Mouse (Mus musculus): ENCODE measurements around the gene Spdye4b.

Gene Spdye4b

DNA sequence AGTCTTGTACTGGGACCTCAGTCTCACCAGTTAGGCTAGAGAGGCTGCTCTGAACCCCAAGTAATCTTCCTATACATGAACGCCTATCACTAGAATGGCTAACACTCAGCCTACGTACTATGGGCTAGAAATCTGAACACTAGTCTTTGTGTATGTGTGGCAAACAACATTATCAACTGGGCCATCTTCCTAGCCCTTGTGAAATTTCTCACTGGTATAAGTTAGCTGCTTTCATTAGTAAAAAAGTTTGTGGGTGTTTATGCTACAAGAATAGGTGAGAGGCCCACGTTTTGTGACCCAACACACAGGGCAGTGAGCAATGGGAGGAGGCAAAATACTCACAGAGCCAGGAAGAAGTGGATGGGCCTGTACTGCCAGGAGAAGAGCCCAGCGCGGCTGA is 40.2 kb downstream of the Spdye4b start:
- no peak for DNase-seq (ENCODE audit: low spot score)

DNA sequence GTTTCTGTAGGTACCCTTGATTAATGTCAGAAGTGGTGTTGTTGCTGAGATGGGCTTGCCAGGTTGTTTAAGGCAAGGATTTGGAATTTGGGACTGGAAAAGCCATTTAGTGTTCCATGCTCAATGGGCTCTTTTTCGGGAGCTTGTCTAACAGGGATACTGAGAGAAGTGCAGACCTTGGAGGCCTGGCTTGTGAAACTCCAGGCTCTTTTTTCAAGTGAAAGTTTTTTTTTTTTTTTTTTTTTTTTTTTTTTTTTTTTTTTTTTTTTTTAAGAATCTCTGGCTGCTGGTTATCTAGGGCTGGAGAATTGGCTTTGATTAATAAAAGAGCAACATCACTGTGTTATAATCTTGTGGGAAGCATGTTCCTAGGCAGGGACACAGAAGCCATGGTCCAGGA is 41.5 kb downstream of the Spdye4b start:
- DNase-seq (ENCODE audit: low spot score), result no peak

DNA sequence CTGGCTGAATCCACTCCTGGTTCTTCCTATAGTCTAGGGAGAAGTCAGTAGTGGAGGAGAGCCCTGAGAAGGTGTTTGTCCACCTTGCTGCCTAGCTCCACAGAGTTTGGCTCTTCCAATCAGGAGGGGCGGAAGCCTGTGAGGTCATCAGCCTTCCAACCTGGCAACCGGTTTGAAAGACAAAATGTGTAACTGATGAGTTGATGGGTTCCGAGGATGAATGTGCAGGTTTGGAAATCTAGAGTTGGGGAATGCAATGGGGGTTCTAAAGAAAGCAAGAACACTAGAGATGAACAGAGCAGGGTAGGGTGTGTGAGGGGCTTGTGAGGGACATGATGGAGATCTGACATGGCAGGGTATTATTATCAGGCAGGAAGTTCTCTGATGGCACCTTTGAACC is 46.0 kb downstream of the Spdye4b start, which contains the start of gene Spdye4a:
Gene Spdye4a, minus strand, starts transcription at position 101 of the 400 bp plus-strand sequence.
- no peak for DNase-seq (ENCODE audit: low spot score)

DNA sequence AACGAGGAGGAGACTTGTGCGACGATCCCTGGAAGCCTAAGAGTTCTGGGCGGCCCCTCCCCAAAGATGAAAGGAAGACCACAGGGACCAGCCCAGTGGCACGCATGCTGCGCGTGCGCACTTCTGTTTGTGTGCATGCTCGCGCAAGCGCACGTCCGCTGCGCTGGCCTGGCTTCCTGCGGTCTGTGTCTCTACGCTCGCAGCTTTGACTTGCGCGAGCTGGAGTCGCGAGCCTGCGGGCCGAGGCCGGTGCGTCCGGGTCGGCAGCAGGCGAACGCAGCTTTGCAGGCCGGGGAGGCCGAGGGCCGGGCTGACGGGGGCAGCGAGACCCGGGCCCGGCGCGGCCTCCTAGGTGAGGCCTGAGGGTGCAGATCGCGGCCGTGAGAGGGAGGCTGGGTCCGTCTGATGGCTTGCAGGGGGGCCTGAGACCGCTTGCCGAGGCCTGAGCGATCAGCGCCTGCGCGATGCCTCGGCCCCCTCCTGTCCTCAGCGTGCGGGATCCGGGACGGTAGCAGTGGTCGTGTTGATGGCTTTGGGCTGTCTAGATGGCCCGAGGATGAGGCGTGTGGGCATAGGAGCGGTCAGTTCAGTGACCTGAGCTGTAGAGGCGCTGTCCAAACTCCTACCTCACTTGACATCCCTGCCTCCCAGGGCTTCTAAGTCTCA is 54.3 kb downstream of the Spdye4b start, which contains the start of gene Zfp12:
Gene Zfp12, plus strand, starts transcription at position 136 of the 666 bp plus-strand sequence.
- DNase-seq (ENCODE audit: low spot score), result peak; percentile 86

DNA sequence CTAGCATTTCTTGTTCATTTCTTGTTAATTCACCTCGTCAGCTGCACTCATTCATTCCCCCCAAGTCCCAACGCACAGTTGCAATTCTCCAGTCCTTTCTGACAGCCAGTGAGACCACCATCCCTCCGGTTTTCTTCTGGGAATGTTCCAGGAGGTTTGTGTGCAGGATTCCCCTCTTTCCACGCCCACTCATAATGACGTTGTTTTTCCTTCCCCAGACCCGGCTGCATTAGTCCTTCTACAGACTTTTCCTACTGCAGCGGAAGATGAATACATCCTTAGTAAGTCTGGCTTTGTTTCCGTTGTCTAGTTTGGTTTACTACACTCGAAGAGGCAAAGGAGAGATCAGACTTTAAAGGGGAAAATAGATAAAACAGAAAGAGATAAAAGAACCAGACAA is 55.2 kb downstream of the Spdye4b start:
- DNase-seq (ENCODE audit: low spot score), result no peak

DNA sequence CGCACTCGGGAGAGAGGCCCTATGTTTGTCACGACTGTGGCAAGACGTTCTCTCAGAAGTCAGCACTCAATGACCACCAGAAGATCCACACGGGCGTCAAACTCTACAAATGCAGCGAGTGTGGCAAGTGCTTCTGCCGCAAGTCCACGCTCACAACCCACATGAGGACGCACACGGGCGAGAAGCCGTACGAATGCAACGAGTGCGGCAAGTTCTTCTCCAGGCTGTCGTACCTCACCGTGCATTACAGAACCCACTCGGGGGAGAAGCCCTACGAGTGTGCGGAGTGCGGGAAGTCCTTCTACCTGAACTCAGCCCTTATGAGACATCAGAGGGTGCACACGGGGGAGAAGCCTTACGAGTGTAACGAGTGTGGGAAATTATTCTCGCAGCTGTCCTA is 64.1 kb downstream of the Spdye4b start:
- no peak for DNase-seq (ENCODE audit: low spot score)

DNA sequence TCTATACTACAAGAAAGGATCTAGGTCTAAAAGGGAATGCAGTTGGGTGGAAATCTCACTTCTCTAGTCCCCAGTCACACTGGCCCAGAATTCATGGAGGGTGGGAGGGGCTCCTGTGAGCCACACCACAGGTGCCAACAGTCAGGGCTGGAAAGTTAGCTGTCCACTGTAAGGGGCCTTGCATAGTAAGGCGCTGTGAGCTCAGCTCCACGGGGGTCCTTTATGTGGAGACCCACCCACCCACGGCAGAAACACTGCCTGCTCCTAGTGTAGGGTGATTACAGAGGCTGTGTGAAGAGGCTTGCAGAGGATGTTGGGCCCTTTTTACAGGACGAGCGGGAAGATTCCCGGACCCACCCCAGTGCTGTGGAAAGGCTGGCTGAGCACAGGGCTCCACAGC is 71.2 kb downstream of the Spdye4b start:
- no peak for DNase-seq (ENCODE audit: low spot score)

DNA sequence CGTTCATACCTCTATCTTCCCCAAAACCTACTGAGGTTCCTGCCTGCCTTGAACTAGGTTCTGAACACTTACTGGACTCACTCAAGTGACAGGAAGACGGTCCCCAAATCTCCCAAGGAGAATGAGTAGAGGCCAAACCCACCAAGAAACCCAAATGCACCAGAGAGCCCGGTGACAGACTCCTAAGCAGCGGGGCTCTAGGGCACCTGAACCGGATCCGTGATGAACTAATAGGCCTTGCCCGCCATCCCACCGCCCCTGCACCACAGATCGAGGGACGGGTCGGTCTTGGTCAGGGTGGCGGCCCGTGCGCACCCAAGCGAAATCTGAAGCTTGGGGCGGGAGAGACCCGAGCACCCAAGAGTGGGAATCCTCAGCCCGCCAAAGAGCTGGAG is 72.0 kb downstream of the Spdye4b start:
- DNase-seq (ENCODE audit: low spot score), result no peak

DNA sequence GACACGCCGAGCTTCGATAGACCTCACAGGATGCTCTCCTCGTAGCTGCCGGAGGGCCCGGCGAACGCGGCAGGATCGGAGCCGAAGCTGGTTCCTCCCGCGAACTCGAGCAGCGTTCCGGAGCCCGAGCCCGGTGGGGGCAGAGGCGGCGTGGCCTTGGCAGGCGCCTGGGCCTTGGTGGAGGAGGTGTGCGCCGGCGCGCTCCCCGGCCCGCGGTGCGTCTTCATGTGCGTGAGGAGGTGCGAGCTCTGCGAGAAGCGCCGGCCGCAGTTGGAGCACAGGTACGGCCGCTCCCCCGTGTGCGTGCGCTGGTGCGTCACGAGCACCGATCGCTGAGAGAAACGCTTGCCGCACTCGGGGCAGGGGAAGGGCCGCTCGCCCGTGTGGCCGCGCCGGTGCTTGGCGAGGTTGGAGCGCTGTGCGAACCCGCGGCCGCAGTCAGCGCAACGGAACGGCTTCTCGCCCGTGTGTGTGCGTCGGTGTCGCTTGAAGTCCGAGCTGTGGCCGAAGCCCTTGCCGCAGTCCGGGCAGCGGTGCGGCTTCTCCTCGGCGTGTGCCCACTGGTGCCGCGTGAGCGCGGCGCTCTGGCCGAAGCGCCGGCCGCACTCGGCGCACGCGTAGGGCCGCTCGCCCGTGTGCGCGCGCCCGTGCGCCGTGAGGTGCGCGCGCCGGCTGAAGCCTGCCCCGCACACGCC is 72.5 kb downstream of the Spdye4b start:
- DNase-seq (ENCODE audit: low spot score), result no peak

DNA sequence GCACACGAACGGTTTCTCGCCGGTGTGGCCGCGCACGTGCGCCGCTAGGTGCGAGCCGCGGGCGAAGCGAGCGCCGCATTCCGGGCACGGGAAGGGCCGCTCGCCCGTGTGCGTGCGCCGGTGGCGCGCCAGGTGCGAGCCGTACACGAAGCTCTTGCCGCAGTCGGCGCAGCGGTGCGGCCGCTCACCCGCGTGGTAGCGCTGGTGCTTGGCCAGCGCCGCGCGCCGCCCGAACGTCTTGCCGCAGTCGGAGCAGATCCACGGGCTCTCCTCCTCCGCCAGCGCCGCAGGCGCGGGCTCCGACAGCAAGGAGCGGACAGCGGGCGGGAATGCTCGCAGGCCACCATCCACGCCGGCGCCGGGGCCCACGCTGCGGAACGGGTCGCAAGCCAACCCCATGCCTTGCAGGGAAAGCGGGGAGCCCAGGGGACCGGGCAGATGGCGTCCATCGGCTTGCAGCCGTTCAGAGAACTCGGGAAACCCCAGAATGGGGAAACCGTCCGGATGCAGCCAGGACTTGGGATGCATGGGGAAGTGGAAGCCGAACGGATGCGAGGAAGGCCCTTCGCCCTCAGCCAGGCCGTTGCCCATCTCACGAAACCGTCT is 73.2 kb downstream of the Spdye4b start:
- no peak for DNase-seq (ENCODE audit: low spot score)

All from layer of hippocampus, adult 9-10 months (tissue).